Mouse (Mus musculus) limb, embryonic 14.5 days (tissue): Measurements from ENCODE around the gene Mpp2. TPM values are rescaled to one million over a fixed set of nuclear protein-coding genes. Genes with fewer than 3 reads are reported as not detected.
A peak's percentile ranks its signal among the peaks of the same experiment; 100 is the strongest.

Experiments
- ATAC-seq: fragments of 200-750 bp; cut with Nextera tagmentation; 2 replicates; pipeline ENCODE4 v1.8.0; 2017; ENCODE audit warnings: low read depth, moderate number of reproducible peaks, moderate TSS enrichment; ENCODE audit not compliant: low FRiP score
- DNase-seq: peaks from one replicate; pipeline ENCODE4 v3.0.0-alpha.2; 2015; ENCODE audit warnings: low spot score
- H3K27ac ChIP-seq: fragments of 300-500 bp; sonication (generic); replicated peaks from 2 replicates; pipeline ENCODE4 v1.5.1; 2014; ENCODE audit warnings: low read depth, mild to moderate bottlenecking, low read length, moderate library complexity, mixed read lengths
- H3K27me3 ChIP-seq: fragments of 300-500 bp; sonication (generic); 2 replicates; pipeline ENCODE4 v1.6.1; 2014; ENCODE audit warnings: low read length, mixed read lengths; ENCODE audit not compliant: control insufficient read depth, insufficient read depth
- H3K36me3 ChIP-seq: fragments of 300-500 bp; sonication (generic); 2 replicates; pipeline ENCODE4 v1.6.1; 2014; ENCODE audit warnings: mild to moderate bottlenecking, low read length, moderate library complexity, mixed read lengths; ENCODE audit not compliant: control insufficient read depth, insufficient read depth
- H3K4me1 ChIP-seq: fragments of 300-500 bp; sonication (generic); 2 replicates; pipeline ENCODE4 v1.6.1; 2014; ENCODE audit warnings: antibody characterized with exemption, low read length, mixed read lengths; ENCODE audit not compliant: control insufficient read depth, insufficient read depth
- H3K4me2 ChIP-seq: fragments of 300-500 bp; sonication (generic); replicated peaks from 2 replicates; pipeline ENCODE4 v1.6.1; 2014; ENCODE audit warnings: low read depth, mild to moderate bottlenecking, low read length, moderate library complexity; ENCODE audit not compliant: severe bottlenecking
- H3K4me3 ChIP-seq: fragments of 300-500 bp; sonication (generic); replicated peaks from 2 replicates; pipeline ENCODE4 v1.5.1; 2014; ENCODE audit warnings: low read length
- H3K9ac ChIP-seq: fragments of 300-500 bp; sonication (generic); 2 replicates; pipeline ENCODE4 v1.6.1; 2014; ENCODE audit warnings: mild to moderate bottlenecking, low read depth, low read length, moderate library complexity; ENCODE audit not compliant: severe bottlenecking
- H3K9me3 ChIP-seq: fragments of 300-500 bp; sonication (generic); 2 replicates; pipeline ENCODE4 v1.6.1; 2016; ENCODE audit warnings: low read length; ENCODE audit not compliant: control insufficient read depth
- POLR2A ChIP-seq: fragments of 200-500 bp; IDR thresholded peaks from 2 replicates; pipeline ENCODE4 v1.8.0; 2012; ENCODE audit warnings: inconsistent platforms, mild to moderate bottlenecking, moderate library complexity, borderline replicate concordance; ENCODE audit not compliant: insufficient read depth, insufficient read length; ENCODE audit errors: extremely low read depth
- WGBS: fragments of 180-500 bp; shearing (Covaris S2); extraction: QIAGEN DNeasy Blood & Tissue Kit; methylation state at CpG from one replicate; pipeline ENCODE4 v1.1.7; 2014; 5-methylcytosine and 5-hydroxymethylcytosine counted together
- polyA plus RNA-seq, 2 experiments: library from polyadenylated mRNA; depleted of rRNA in 1 of 2; stranded (reverse) in 1 of 2; unstranded in 1 of 2; fragments of >200 nt; fragmentation: Nextera tagmentation in 1 of 2; extraction: Ambion mirVana in 1 of 2; gene quantifications; 2 replicates each; pipeline versions ENCODE4 v1.2.1 to v1.2.3; 2012 to 2014

Mpp2 gene
- polyA plus RNA-seq, 2 experiments, result 6.6 to 20.5 TPM

GRCm38 (mm10) chr11:102111576-102111975 is 23.3 kb upstream of the Mpp2 start:
- no peaks in the 10 kb centered on the region for H3K36me3 ChIP-seq
- peaks cover 29% of the 10 kb centered on the region for H3K27me3 ChIP-seq
- peaks cover 2% of the 10 kb centered on the region; the same call in 1 of the 2 replicates for H3K4me1 ChIP-seq
- no peak overlapping the region for H3K27ac ChIP-seq
- ATAC-seq, result no peak
- WGBS, result 76% methylated on average over 5 of the region's 5 CpGs
- no peak overlapping the region for H3K9ac ChIP-seq
- H3K4me2 ChIP-seq, result no peak overlapping the region
- no peak for TF ChIP-seq POLR2A
- no peak for DNase-seq
- H3K4me3 ChIP-seq, result no peak overlapping the region
- H3K9me3 ChIP-seq, result no peaks in the 10 kb centered on the region

DNA sequence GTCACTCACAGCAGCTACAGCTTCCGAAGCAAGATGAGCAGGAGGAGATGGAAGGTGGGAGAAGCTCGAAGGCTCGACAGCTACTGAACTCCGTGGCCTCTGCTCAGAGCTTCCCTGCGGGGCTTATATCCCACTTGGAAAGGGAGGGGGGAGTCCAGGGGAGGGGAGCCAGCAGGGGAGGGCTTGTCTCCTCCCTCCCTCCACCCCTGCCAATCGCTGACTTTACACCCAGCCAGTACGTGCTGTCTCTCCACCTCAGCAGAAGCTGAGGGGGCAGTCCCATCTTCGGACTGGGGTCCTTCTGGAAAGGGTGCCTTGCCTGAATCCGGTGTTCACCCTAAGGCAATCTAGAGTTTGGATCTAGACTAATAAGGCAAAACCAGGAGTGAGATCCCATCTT is 19.4 kb upstream of the Mpp2 start, which contains the start of gene Pyy:
TSS of gene Pyy (minus strand) at position 101 of the 400 bp plus-strand sequence.
- TF ChIP-seq POLR2A, result no peak
- peak within 1 kb of the TSS; percentile 7; the same call in 1 of the 2 replicates for H3K9ac ChIP-seq
- peaks cover 54% of the 10 kb centered on the region for H3K27me3 ChIP-seq
- WGBS, result 7% methylated on average over 8 of the region's 9 CpGs
- H3K4me1 ChIP-seq, result peaks cover 2% of the 10 kb centered on the region; the same call in 1 of the 2 replicates
- H3K9me3 ChIP-seq, result no peaks in the 10 kb centered on the region
- no peaks in the 10 kb centered on the region for H3K36me3 ChIP-seq
- H3K27ac ChIP-seq, result no peak within 1 kb of the TSS
- DNase-seq, result no peak
- no peak for ATAC-seq
- H3K4me2 ChIP-seq, result 0 out of 2 replicates have a peak within 1 kb of the TSS, but pooled peaks have one; percentile 13
- 0 out of 2 replicates have a peak within 1 kb of the TSS, but pooled peaks have one; percentile 5 for H3K4me3 ChIP-seq

- Histone ChIP-seq H3K27me3 (peaks cover 54% of the 10 kb centered on the region), H3K4me3 (0 out of 2 replicates have a peak overlapping the region, but pooled peaks have one; percentile 5), H3K36me3 (no peaks in the 10 kb centered on the region), H3K27ac (no peak overlapping the region), H3K4me2 (0 out of 2 replicates have a peak overlapping the region, but pooled peaks have one; percentile 13), H3K9ac (peak overlapping the region; percentile 7; the same call in 1 of the 2 replicates), H3K4me1 (peaks cover 2% of the 10 kb centered on the region; the same call in 1 of the 2 replicates), H3K9me3 (no peaks in the 10 kb centered on the region)
- no peak for ATAC-seq
- DNase-seq, result no peak
- WGBS, result 2% methylated on average over 16 of the region's 21 CpGs
- no peak for TF ChIP-seq POLR2A
Observed at GRCm38 (mm10) chr11:102106911-102107310, 18.6 kb upstream of the Mpp2 start.

DNA sequence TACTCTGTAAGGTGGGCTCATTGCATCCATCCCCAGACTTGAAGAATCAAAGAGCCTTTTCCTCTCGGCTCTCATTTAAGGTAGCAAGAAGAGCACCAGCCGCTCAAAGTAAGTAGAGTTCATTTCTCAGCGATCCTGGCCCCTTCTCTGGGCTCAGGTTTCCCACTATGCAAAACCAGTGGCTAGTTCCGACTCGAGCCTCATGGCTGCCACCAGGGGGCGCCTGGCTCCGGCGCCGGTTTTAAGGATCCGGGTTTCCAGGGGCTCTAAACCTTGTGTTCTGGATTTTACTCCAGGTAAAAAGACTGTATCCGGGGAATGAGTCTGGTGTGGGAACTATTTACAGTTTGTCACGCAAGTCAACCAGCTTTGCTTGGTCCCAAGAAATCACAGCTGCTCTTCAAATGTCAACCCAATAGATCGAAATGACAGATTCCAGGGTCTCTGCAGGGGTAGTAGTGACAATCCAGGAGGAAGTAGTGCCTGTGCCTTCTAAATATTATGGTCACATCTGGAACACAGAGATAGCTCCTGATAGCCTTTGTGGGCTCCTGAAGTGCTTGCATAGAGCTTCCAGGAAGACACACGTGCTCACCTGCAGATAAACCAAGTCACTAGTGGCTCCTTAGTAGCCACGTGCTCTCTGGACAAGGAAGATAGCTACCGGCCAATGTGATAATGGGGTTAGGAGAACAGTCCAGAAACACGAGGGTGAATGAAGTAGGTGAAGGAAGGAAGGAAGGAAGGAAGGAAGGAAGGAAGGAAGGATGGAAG is 14.4 kb upstream of the Mpp2 start:
- H3K27ac ChIP-seq, result no peak overlapping the region
- no peak for TF ChIP-seq POLR2A
- no peak overlapping the region for H3K9ac ChIP-seq
- peaks cover 2% of the 10 kb centered on the region; the same call in 1 of the 2 replicates for H3K4me1 ChIP-seq
- H3K9me3 ChIP-seq, result no peaks in the 10 kb centered on the region
- WGBS, result 20% methylated on average over 17 of the region's 17 CpGs
- no peaks in the 10 kb centered on the region for H3K36me3 ChIP-seq
- H3K27me3 ChIP-seq, result peaks cover 37% of the 10 kb centered on the region
- H3K4me3 ChIP-seq, result no peak overlapping the region
- ATAC-seq (no peak; the same call in 1 of the 2 replicates), DNase-seq (peak; percentile 74)
- no peak overlapping the region for H3K4me2 ChIP-seq

DNA sequence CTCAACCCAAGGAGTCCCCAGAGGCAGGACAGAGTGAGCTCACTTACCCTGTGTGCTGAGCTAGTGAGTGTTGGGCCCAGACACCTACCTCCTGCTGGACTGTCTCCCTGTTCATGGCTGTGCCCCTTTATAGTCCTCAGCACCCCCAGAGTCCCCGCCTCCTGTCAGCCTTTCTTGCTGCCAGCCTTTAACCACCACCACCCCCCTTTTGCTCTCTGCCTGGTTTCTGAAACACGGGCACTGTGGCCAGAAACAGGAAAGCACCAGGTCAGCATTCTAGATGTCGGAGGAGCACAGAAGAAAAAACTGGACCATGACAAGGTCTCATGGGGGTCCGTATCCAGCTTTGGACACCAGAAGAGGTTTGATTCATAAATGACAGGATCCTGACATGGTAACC is 12.9 kb upstream of the Mpp2 start, which contains the start of gene Ppy:
TSS of gene Ppy (minus strand) at position 101 of the 400 bp plus-strand sequence.
- no peaks in the 10 kb centered on the region for H3K9me3 ChIP-seq
- WGBS, result 80% methylated on average over 4 of the region's 4 CpGs
- no peak for TF ChIP-seq POLR2A
- no peak within 1 kb of the TSS for H3K27ac ChIP-seq
- H3K4me1 ChIP-seq, result 0 out of 2 replicates have a peak, but pooled peaks cover 2% of the 10 kb centered on the region
- no peak within 1 kb of the TSS for H3K4me3 ChIP-seq
- no peak within 1 kb of the TSS for H3K4me2 ChIP-seq
- no peak for ATAC-seq
- no peaks in the 10 kb centered on the region for H3K36me3 ChIP-seq
- no peak for DNase-seq
- no peak within 1 kb of the TSS for H3K9ac ChIP-seq
- H3K27me3 ChIP-seq, result peaks cover 22% of the 10 kb centered on the region
